Mouse (Mus musculus) layer of hippocampus, adult 6 months (tissue): Measurements from ENCODE around the gene Cacna1s. TPM values are rescaled to one million over a fixed set of nuclear protein-coding genes. Genes with fewer than 3 reads are reported as not detected.

ENCODE experiments used
- long read RNA-seq, 2 experiments: library from polyadenylated mRNA; unstranded; transcript quantifications; one replicate each; pipeline ENCODE4 v2.0.0; 2019 to 2020
- polyA plus RNA-seq: library from polyadenylated mRNA; unstranded; fragments of <200 nt; fragmentation: Nextera tagmentation; gene quantifications from 2 replicates; pipeline ENCODE4 v1.2.3, GENCODE M21; 2021

Cacna1s gene
- polyA plus RNA-seq: 0.46 and 0.94 TPM in 2 replicates
- long read RNA-seq, experiment 1: 0 reads
- long read RNA-seq, experiment 2: 0 reads

DNA sequence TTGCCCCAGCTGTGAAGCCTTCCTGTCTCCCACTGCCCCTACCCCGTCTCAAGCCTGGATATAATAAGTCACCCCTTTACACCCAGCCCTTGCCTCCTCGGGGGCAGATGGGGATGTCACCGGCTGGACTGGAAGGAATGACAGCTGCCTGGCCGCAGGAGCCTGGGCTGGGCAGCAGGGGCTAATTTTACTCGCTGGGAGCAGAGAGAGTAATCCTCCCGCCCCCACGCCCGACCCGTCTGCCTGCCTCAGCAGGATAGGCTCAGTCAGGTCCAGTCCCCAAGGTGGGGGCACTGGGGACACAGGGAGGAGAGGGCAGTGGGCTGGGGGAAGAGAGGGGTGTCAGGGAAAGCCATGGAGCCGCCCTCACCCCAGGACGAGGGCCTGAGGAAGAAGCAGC is at the start of gene Cacna1s:
TSS of gene Cacna1s (plus strand) at position 204 of the 400 bp plus-strand sequence.

DNA sequence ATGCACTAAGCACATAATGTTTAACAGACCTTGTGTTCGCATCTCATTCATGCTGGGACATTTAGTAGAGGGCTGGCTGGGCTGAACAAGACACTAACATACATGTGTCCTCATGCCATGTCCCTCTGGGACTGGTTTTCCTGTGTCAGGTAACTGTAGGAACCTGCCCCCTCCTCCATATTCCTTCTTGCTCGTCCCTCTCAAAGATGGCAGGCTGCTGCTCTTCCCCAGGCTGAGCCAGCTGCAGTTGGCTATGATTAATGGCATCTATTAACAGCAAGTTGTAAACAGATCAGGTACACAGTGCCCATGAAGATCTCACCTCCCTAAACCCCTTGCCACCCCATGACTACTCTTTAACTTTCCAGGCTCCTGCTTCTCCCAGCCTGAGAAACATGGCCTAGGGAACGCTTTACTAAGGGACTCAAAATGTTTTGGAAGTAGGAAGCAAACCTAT is 46.2 kb upstream of the Cacna1s start, which contains the start of gene Igfn1:
TSS of gene Igfn1 (minus strand) at position 51 of the 457 bp plus-strand sequence.

GRCm38 (mm10) chr1:136007211-136008158 is 45.1 kb upstream of the Cacna1s start, which contains the start of gene Tmem9:
TSS of gene Tmem9 (plus strand) at chr1:136008150.

DNA sequence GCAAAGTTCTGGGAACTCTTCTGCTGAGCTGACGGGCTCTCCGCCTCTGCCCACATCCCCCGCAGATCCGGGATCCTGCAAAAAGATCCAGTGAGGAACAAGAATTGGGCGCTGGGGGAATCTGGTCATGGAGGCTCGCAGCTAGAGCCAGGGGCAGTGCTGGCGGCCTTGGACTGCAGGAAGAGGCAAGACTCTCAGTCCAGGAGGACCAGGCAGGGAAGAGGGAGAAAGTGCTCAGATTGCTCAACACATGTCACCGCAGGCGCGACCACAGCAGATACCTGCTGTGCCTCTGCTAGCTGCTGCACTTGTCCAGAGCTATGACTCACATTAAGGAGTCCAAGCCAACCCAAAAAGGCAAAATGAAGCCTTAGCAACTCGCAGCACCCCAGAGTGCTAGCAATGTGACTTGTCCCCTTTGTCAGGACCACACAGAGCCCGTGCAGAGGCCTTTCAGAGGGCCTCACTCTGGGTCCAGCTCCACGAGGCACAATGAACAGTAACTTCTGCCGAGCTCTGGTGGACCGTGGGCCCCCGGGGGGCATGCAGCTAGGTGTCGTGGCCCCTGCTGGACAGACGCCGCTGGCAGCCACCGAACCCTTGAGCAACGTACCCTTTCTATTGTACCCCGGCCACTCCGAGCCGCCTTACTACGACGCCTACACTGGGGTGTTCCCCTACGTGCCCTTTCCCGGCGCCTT is 2.1 kb upstream of the Cacna1s start, which contains the start of gene Ascl5:
TSS of gene Ascl5 (plus strand) at position 493 of the 701 bp plus-strand sequence.

GRCm38 (mm10) chr1:136130951-136131558 is 78.5 kb downstream of the Cacna1s start, which contains the start of gene Kif21b:
TSS of gene Kif21b (plus strand) at chr1:136131389.

Other genes starting within 250 kb of the Cacna1s start
- 0.75 and 1.8 TPM in 2 replicates for gene Lad1, start 234.2 kb upstream of the Cacna1s start, polyA plus RNA-seq
- 1.8 and 2.4 TPM in 2 replicates for gene Tnnt2, start 216.4 kb upstream of the Cacna1s start, polyA plus RNA-seq
- not detected in 2 replicates for gene Pkp1, start 133.5 kb upstream of the Cacna1s start, polyA plus RNA-seq
- 0.36 and 0.87 TPM in 2 replicates for gene Igfn1, start 46.4 kb upstream of the Cacna1s start, polyA plus RNA-seq
- 103 and 105 TPM in 2 replicates for gene Tmem9, start 44.6 kb upstream of the Cacna1s start, polyA plus RNA-seq
- 0.75 TPM in 1 of 2 replicates, not detected in the other for gene Ascl5, start 1.9 kb upstream of the Cacna1s start, polyA plus RNA-seq
- gene Kif21b, start 78.6 kb downstream of the Cacna1s start, polyA plus RNA-seq: 4.0 and 4.4 TPM in 2 replicates
- 0.14 TPM in 1 of 2 replicates, not detected in the other for gene Mroh3, start 160.1 kb downstream of the Cacna1s start, polyA plus RNA-seq
- 0.63 and 1.3 TPM in 2 replicates for gene Inava, start 181.5 kb downstream of the Cacna1s start, polyA plus RNA-seq
- 5.8 and 9.3 TPM in 2 replicates for gene Gpr25, start 208.1 kb downstream of the Cacna1s start, polyA plus RNA-seq